Mouse (Mus musculus): ENCODE results near the gene Prkn.

- TF ChIP-seq CTCF (IDR thresholded peaks at IDR 0.05; ENCODE audit: extremely low read depth, insufficient read depth, low read length) = no peak
- TF ChIP-seq POLR2A (IDR thresholded peaks at IDR 0.05; ENCODE audit: extremely low read depth, insufficient read depth, low read length) = no peak
These were observed 662.4 kb downstream of the Prkn start for GRCm38 (mm10) chr17:11502556-11502955.
